Mouse (Mus musculus) bone marrow, adult 2 months (tissue): ENCODE results near the gene Inpp4b. TPM values are rescaled to one million over a fixed set of nuclear protein-coding genes. Genes with fewer than 3 reads are reported as not detected.

Experiments
- H3K27ac ChIP-seq: fragments of 200-500 bp; 2 replicates; pipeline ENCODE4 v1.5.1; 2012; ENCODE audit warnings: low read depth, mild to moderate bottlenecking, control low read depth, inconsistent platforms, low read length; ENCODE audit not compliant: control insufficient read depth, poor library complexity, insufficient read depth
- H3K4me1 ChIP-seq: fragments of 200-500 bp; 2 replicates; pipeline ENCODE4 v1.6.1; 2011; ENCODE audit warnings: low read length; ENCODE audit not compliant: control insufficient read depth, insufficient read depth
- H3K4me3 ChIP-seq: fragments of 200-500 bp; replicated peaks from 2 replicates; pipeline ENCODE3; 2011; ENCODE audit warnings: mild to moderate bottlenecking, low read depth, low read length, control low read depth; ENCODE audit not compliant: control insufficient read depth
- CTCF ChIP-seq: fragments of 200-500 bp; IDR thresholded peaks from 2 replicates; pipeline ENCODE4 v1.5.1; 2011; ENCODE audit warnings: low read length, control low read depth; ENCODE audit not compliant: control insufficient read depth, insufficient read depth
- POLR2A ChIP-seq: fragments of 200-500 bp; IDR thresholded peaks from 2 replicates; pipeline ENCODE4 v1.6.1; 2011; ENCODE audit warnings: low read depth, mild to moderate bottlenecking, control low read depth, low read length, borderline replicate concordance; ENCODE audit not compliant: control insufficient read depth
- whole genome bisulfite sequencing: fragments of 180-500 bp; shearing (Covaris S2); methylation state at CpG from one replicate; pipeline ENCODE4 v1.1.7; 2018; 5-methylcytosine and 5-hydroxymethylcytosine counted together
- polyA plus RNA-seq: library from polyadenylated mRNA; stranded (reverse); fragments of >200 nt; gene quantifications from 2 replicates; pipeline ENCODE4 v1.2.4, GENCODE M21; 2011; ENCODE audit warnings: low replicate concordance; ENCODE audit not compliant: missing spikeins, insufficient read depth, insufficient read length

Inpp4b gene
- polyA plus RNA-seq, 1 experiment = 4.8 TPM

- no peak for TF ChIP-seq CTCF
- TF ChIP-seq POLR2A = no peak
- no peak overlapping the region for H3K4me3 ChIP-seq
These were observed 101.6 kb downstream of the Inpp4b start for GRCm38 (mm10) chr8:81443957-81444356.

GRCm38 (mm10) chr8:81449798-81450197 is 107.4 kb downstream of the Inpp4b start:
- Histone ChIP-seq H3K4me3 (no peak overlapping the region), H3K27ac (no peak overlapping the region), H3K4me1 (no peaks in the 10 kb centered on the region; the same call in 1 of the 2 replicates)
- TF ChIP-seq POLR2A (no peak), CTCF (no peak)
- WGBS = 28% methylated on average over 2 of the region's 2 CpGs

More at GRCm38 (mm10) chr8:81443957-81444356, 101.6 kb downstream of the Inpp4b start:
- 92% methylated on average over 3 of the region's 3 CpGs for WGBS
- no peaks in the 10 kb centered on the region for H3K4me1 ChIP-seq
- no peak overlapping the region for H3K27ac ChIP-seq

- Histone ChIP-seq H3K27ac (no peak overlapping the region), H3K4me1 (no peaks in the 10 kb centered on the region; the same call in 1 of the 2 replicates), H3K4me3 (no peak overlapping the region)
- WGBS = 76% methylated on average over 6 of the region's 6 CpGs
- TF ChIP-seq POLR2A (no peak), CTCF (no peak)
These were observed 109.7 kb downstream of the Inpp4b start for GRCm38 (mm10) chr8:81452082-81452481.

GRCm38 (mm10) chr8:81454830-81455229 is 112.5 kb downstream of the Inpp4b start:
- no peak overlapping the region for H3K27ac ChIP-seq
- no peak overlapping the region for H3K4me3 ChIP-seq
- no peaks in the 10 kb centered on the region; the same call in 1 of the 2 replicates for H3K4me1 ChIP-seq
- TF ChIP-seq CTCF (no peak), POLR2A (no peak)
- WGBS = 60% methylated on average over 2 of the region's 2 CpGs

- Histone ChIP-seq H3K4me1 (no peaks in the 10 kb centered on the region; the same call in 1 of the 2 replicates), H3K4me3 (no peak overlapping the region), H3K27ac (no peak overlapping the region)
- 80% methylated on average over 3 of the region's 3 CpGs for WGBS
- no peak for TF ChIP-seq POLR2A
- no peak for TF ChIP-seq CTCF
These were observed 121.4 kb downstream of the Inpp4b start for GRCm38 (mm10) chr8:81463762-81464161.

GRCm38 (mm10) chr8:81466776-81467175 is 124.4 kb downstream of the Inpp4b start:
- Histone ChIP-seq H3K4me1 (no peaks in the 10 kb centered on the region; the same call in 1 of the 2 replicates), H3K4me3 (no peak overlapping the region), H3K27ac (no peak overlapping the region)
- no peak for TF ChIP-seq CTCF
- TF ChIP-seq POLR2A = no peak
- 49% methylated on average over 2 of the region's 2 CpGs for WGBS

GRCm38 (mm10) chr8:81478674-81479073 is 136.3 kb downstream of the Inpp4b start:
- no peak for TF ChIP-seq CTCF
- TF ChIP-seq POLR2A = no peak
- Histone ChIP-seq H3K4me3 (no peak overlapping the region), H3K4me1 (no peaks in the 10 kb centered on the region), H3K27ac (no peak overlapping the region)
- 34% methylated on average over 3 of the region's 3 CpGs for WGBS

GRCm38 (mm10) chr8:81483834-81484233 is 141.5 kb downstream of the Inpp4b start:
- WGBS = 61% methylated on average over 1 of the region's 1 CpGs
- Histone ChIP-seq H3K27ac (no peak overlapping the region), H3K4me3 (no peak overlapping the region), H3K4me1 (no peaks in the 10 kb centered on the region)
- no peak for TF ChIP-seq CTCF
- no peak for TF ChIP-seq POLR2A

GRCm38 (mm10) chr8:81485626-81486025 is 143.3 kb downstream of the Inpp4b start:
- Histone ChIP-seq H3K4me1 (no peaks in the 10 kb centered on the region; the same call in 1 of the 2 replicates), H3K27ac (no peak overlapping the region), H3K4me3 (no peak overlapping the region)
- 31% methylated on average over 1 of the region's 1 CpGs for WGBS
- TF ChIP-seq POLR2A (no peak), CTCF (no peak)

GRCm38 (mm10) chr8:81489894-81490661 is 147.7 kb downstream of the Inpp4b start:
- TF ChIP-seq POLR2A (no peak), CTCF (no peak)
- 81% methylated on average over 2 of the region's 2 CpGs for WGBS
- Histone ChIP-seq H3K4me1 (no peaks in the 10 kb centered on the region; the same call in 1 of the 2 replicates), H3K27ac (no peak overlapping the region), H3K4me3 (no peak overlapping the region)
